Mouse (Mus musculus): ENCODE measurements at regions not wholly inside any gene's neighbourhood (a gene's known extent, or its start where the extent isn't known, plus 50 kb on each side); places are given as distances from the start of the nearest gene placed in this dataset.

GRCm38 (mm10) chr9:104496220-104496619, 50.9 kb upstream of the Cpne4 start:
- DNase-seq (ENCODE audit: low spot score): no peak

GRCm38 (mm10) chr9:104490696-104491095, 56.4 kb upstream of the Cpne4 start:
- DNase-seq (ENCODE audit: low spot score): no peak

- no peak for DNase-seq (ENCODE audit: low spot score)
Measured at GRCm38 (mm10) chr9:104489383-104489782, 57.7 kb upstream of the Cpne4 start.

GRCm38 (mm10) chr9:104482440-104482839, 64.6 kb upstream of the Cpne4 start:
- DNase-seq (ENCODE audit: low spot score): no peak

GRCm38 (mm10) chr9:104480683-104481082, 66.4 kb upstream of the Cpne4 start:
- no peak for DNase-seq (ENCODE audit: low spot score)

- no peak for DNase-seq (ENCODE audit: low spot score)
Measured at GRCm38 (mm10) chr9:104474831-104475230, 72.3 kb upstream of the Cpne4 start.

- no peak for DNase-seq (ENCODE audit: low spot score)
Measured at GRCm38 (mm10) chr9:104467238-104467637, 79.8 kb upstream of the Cpne4 start.

- DNase-seq (ENCODE audit: low spot score): no peak
Measured at GRCm38 (mm10) chr9:104463701-104464100, 83.4 kb upstream of the Cpne4 start.

- DNase-seq (ENCODE audit: low spot score): no peak
Measured at GRCm38 (mm10) chr9:104460133-104460532, 87.0 kb upstream of the Cpne4 start.

GRCm38 (mm10) chr9:104457635-104458034, 89.5 kb upstream of the Cpne4 start:
- no peak for DNase-seq (ENCODE audit: low spot score)

GRCm38 (mm10) chr9:104448577-104449165, 98.4 kb upstream of the Cpne4 start:
- DNase-seq (ENCODE audit: low spot score): no peak

- no peak for DNase-seq (ENCODE audit: low spot score)
Measured at GRCm38 (mm10) chr9:104444906-104445305, 102.2 kb upstream of the Cpne4 start.

GRCm38 (mm10) chr9:104443236-104443635, 103.8 kb upstream of the Cpne4 start:
- no peak for DNase-seq (ENCODE audit: low spot score)

GRCm38 (mm10) chr9:104413021-104413420, 75.5 kb upstream of the Acpp start:
- DNase-seq (ENCODE audit: low spot score): no peak

GRCm38 (mm10) chr9:104410211-104410610, 72.7 kb upstream of the Acpp start:
- peak; percentile 8 for DNase-seq (ENCODE audit: low spot score)

GRCm38 (mm10) chr9:104409381-104409780, 71.8 kb upstream of the Acpp start:
- no peak for DNase-seq (ENCODE audit: low spot score)

- no peak for DNase-seq (ENCODE audit: low spot score)
Measured at GRCm38 (mm10) chr9:104408571-104409294, 71.2 kb upstream of the Acpp start.

- no peak for DNase-seq (ENCODE audit: low spot score)
Measured at GRCm38 (mm10) chr9:104407559-104408376, 70.2 kb upstream of the Acpp start.

GRCm38 (mm10) chr9:104407011-104407410, 69.5 kb upstream of the Acpp start:
- DNase-seq (ENCODE audit: low spot score): no peak

GRCm38 (mm10) chr9:104406491-104406890, 68.9 kb upstream of the Acpp start:
- no peak for DNase-seq (ENCODE audit: low spot score)

GRCm38 (mm10) chr9:104403863-104404262, 66.3 kb upstream of the Acpp start:
- DNase-seq (ENCODE audit: low spot score): no peak

GRCm38 (mm10) chr9:104401673-104402072, 64.1 kb upstream of the Acpp start:
- no peak for DNase-seq (ENCODE audit: low spot score)

- no peak for DNase-seq (ENCODE audit: low spot score)
Measured at GRCm38 (mm10) chr9:104399927-104400326, 62.4 kb upstream of the Acpp start.
